Mouse (Mus musculus): ENCODE data around the gene Ak5.

Gene Ak5

GRCm38 (mm10) chr3:152432677-152433076, 235.5 kb downstream of the Ak5 start:
- DNase-seq (ENCODE audit: low read depth), result no peak

- no peak for DNase-seq (ENCODE audit: low read depth)
Measured at GRCm38 (mm10) chr3:152428925-152429324, 239.2 kb downstream of the Ak5 start.
